Mouse (Mus musculus) skeletal muscle tissue, adult 2 months (tissue): ENCODE measurements around the gene Ccnd3.
"Not testable (repeated sequence)": the region's sequence is repeated elsewhere in the genome, so short reads cannot be mapped to it uniquely, and the experiment has no call there.

ENCODE experiments used
- DNase-seq: peaks from one replicate; pipeline ENCODE4 v3.0.0-alpha.2; 2012; ENCODE audit warnings: low read depth, low spot score

Gene Ccnd3

DNA sequence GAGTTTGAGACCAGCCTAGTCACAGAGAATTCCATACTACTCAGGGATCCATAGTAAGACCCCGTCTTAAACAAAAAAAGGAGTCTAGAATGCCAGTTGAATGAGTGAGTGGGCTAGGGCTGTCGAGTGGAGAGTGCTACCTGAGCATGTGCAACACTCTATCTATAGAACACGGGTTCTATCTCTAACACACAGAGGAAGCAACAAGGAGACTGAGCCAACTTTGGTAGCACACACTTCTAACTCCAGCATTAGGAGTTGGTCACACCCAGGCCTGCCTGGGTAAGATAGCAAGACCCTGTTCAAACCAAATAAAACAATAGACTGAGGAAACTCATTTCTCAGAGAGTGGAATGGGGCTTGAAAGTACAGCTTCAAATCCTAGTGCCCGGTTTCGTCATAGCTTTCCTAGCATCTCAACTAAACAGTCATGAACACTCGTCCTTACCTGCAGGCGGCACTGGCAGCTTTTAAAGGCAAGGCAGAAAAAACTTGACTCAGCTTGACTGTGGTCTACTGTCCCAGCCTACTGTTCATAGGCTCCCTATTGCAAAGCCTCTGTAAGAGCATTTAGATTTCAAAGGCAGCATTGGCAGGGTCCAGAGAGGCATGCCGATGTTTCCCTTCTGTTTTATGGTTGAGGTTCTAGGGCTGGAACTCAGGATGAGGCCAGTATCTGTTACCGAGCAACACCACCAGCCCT is 112.9 kb downstream of the Ccnd3 start:
- DNase-seq: no peak

DNA sequence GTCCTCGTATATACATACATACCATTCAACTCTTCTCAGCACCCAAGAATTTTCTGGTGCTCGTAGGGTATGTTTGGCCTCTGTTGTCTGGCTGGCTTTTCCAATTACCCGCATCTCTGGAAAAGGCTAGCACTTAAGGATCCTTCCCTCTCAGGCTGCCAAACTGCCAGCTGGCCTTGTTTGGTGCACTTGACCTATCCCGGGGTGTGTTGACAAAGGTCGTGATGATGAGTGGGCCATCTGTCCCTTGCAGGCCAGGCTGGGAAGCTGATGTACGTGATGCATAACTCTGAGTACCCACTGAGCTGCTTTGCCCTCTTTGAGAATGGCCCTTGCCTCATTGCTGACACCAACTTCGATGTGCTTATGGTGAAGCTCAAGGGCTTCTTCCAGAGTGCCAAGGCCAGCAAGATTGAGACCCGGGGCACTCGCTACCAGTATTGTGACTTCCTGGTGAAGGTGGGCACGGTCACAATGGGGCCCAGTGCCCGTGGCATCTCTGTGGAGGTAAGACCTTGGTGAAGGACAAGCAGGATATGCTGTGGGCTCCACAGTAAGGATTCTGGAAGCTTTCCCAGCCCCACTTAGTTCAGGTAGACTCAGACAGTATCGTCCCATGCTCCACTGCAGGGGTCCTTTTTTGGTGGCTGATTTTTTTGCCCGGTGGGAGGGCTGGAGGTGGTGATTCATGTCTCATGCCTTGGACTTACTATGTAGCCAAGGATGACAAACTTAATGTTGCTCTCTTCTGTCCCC is 113.9 kb downstream of the Ccnd3 start:
- no peak for DNase-seq

DNA sequence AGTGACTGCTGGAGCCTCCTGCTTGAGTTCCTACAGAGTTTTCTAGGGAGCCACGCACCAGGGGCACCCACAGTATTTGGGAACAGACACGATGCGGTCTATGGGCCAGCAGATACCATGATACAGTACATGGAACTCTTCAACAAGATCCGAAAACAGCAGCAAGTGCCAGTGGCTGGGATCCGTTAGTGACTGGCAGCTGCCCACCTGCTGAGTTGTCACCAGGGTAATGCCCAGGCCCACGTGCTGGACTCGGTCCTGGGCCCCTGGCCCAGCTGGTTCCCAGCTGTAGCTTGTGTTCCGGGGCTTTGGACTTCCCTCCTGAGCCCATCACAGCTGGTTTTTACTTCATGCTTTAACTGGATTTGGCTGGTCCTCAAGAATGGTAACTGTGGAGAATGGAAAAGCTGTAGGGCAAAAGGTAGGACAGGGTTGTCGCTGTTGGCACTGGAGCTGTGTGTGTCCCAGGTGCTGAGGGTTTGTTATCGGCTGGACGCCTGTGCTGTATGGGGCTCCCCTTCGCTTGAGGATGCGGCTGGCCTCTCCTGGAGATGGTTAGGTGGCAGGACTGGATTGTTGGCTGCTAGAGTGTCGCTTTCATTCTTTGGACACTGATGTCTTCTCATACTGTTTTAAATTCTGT is 118.2 kb downstream of the Ccnd3 start:
- peak; percentile 24 for DNase-seq

DNA sequence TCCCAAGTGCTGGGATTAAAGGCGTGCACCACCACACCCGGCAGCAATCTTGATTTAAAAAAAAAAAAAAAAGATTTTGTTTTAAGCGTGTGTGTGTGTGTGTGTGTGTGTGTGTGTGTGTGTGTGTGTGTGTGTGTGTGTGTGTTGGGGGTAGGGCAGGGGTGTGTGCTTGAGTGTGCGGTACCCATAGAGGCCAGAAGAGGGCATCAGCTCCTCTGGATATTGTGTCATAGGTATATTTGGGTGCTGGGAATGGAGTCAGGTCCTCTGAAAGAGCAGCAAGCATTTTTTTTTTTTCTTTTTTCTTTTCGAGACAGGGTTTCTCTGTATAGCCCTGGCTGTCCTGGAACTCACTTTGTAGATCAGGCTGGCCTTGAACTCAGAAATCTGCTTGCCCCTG is 119.7 kb downstream of the Ccnd3 start:
- DNase-seq: not testable (repeated sequence)

DNA sequence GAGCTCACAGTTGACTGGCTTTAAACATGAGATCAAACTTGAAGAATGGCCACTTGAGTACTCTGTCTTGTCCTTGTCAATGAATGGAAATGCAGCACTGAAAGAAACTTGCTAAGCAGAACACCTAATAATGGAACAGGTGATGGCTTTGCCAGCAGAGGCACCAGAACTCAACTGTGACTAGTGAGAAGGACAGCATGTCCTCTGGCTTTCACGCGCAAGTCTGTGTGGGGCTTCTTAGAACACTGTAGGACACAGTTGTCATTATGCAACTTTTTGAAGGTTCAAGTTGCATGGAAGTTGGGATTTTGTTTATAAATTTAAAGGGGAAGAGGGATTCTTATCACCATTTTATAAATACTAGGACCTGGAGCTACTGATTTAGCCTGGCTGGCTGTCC is 120.2 kb downstream of the Ccnd3 start:
- DNase-seq: peak; percentile 51

DNA sequence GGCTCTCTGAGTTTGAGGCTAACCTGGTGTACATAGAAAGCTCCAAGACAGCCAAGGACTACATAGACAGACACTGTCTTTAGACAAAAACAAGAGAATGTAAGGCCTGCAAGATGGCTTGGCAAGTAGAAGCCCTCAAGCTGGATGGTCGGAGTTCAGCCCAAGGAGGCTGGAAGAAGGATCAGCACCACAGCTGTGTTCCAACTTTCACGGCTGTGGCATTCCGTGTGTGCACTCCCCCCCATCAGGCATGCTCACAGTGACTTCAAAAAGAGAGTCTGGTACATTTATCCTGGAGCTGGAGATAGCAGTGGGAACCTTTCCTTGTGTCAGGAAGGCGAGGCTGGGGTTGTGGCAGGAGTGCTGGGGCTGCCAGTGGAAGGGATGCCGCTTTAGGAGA is 121.2 kb downstream of the Ccnd3 start:
- no peak for DNase-seq

DNA sequence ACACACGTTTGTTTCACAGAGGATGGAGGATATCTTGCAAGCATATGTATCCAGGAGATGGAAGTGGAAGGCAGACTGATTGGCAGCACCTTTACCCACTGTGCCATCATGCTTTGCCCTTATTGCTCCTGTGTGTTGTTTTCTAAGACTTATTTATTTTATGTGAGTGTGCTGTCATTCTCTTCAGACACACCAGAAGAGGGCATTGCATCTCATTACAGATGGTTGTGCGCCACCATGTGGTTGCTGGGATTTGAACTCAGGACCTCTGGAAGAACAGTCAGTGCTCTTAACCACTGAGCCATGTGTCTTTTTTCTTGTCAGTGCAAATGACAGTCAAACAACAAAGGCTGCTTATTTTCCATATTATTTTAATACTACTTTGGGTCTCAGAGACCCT is 122.9 kb downstream of the Ccnd3 start:
- DNase-seq: no peak

DNA sequence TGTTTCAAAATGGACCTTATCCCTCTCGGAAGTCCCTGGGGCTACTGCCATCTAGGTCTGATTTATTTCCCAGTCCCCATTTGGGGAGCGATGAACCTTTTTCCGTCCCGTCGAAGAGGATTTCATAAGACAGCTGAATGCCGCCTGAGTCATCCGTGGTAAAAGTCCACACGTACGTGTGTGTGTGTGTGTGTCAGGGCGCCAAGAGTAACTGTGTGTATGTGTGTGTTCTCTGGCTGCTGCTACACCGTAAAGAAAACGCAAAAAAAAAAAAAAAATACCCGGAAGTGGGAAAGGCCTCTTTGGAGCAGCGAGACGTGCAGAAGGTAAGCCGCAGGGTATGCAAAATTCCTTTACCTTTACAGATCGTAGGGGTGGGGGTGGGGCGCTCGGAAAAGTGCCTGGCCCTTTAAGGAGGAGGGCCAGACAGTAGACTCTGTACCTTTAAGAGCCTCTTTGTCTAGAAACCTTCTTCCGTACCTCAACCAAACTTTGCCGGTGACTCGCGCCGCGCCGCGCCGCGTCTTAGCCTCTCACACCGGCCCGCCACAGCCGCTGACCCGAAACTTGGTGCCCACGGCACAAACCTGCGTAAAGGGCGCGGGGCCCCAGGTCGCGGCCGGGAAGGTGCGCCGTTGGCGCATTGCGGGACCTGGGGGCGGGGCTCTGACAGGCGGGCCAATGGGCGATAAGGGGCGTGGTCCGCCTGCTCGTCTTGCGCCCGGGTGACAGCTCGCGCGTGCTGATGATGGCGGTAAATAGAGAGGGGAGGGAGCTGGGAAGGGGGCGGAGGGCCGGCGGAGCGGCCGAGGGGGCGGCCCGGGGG is 124.2 kb downstream of the Ccnd3 start:
- peak; percentile 88 for DNase-seq

DNA sequence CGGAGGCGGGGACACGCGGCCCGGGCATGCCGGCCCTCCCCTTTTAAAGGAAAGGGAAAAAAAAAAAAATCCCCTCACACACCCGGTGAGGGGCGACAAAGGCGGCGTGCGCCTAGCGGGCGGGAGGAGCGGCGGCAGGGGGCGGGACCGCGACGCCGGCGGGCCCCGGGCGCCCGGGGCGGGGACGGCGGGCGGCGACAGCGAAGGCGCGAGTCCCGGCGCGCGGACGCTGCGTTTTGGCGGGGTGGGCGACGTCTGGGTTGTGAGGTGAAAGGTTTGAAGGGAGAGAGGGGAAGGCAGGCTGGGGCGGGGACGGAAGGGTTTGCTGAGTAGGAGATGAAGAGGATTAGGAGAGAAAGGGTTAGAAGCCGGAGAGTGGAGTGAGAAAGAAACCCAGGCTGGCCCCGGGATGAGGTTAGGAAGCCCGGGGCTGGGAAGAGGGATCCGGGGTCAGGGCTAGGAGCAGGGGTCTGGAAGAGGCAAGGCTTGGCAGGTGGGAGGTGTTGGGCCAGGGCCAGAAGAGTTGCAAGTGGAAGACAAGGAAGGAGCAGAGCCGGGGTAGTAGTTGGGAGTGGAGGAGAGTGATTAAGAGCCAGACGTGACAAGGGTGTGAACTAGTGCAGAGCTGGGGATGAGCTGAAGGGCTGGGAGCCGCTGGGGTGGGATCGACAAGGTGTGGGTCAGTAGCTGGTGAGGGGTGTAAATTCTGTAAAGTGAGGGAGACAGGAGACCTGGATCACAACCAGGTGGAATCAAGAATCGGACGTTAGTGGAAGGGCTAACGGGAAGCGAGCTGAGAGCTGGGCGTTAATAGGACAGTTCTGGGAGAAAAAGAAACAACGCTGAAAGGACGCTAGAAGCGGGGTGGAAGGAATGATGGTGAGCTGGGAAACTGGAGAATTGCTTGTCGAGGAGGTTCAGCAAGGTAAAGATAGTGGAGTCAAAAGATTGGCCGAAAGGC is 125.1 kb downstream of the Ccnd3 start:
- DNase-seq: peak; percentile 31

DNA sequence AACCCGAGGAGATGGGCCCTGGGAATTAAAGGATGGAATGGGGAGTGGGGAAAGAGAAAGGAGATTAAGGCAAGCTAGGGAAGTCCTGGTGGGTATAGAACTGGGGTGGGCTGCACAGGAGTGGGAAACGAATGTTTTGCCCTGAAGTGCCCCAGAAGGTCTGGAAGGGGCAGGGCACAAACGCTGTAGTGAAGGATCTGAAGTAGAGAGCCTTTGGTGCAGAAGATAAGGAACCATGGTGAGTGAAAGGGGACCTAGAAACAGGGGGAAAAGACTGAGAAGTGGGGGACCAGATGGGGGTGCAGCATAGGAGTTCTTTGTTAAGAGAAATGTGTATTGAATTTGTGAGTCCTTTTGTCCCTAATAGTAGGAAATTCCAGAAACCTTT is 125.8 kb downstream of the Ccnd3 start, which contains the start of gene Usp49:
Gene Usp49 (plus strand): TSS at position 13 of the 388 bp plus-strand sequence.
- DNase-seq: no peak

DNA sequence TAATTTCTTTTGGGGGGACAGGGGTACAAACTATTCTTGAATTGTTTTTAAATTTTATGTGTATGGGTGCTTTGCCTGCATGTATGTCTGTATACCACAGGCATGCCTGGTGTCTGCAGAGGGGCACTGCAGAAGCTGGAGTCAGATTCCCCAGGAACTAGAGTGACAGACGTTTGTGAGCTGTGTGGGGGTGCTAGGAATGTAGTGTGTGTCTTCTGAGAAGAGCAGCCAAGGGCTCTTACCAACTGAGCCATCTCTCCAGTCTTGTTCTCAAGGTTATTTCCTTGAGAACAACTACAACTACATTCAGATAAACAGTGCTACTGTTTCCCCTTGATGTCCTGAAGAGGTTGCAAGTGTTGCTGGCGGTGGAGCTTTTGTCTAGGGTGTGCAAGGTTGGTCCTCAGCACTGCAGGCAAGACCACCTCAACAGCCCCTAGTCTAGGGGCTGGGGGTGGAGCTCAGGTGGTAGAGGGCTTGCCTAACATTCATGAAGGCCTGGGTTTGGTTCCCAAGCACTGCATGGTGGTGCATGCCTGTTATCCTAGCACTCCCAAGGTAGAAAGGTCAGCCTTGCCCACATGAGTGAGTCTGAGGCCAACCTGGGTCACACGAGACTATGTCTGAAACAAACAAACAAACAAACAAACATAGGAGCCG is 127.5 kb downstream of the Ccnd3 start:
- DNase-seq: no peak

DNA sequence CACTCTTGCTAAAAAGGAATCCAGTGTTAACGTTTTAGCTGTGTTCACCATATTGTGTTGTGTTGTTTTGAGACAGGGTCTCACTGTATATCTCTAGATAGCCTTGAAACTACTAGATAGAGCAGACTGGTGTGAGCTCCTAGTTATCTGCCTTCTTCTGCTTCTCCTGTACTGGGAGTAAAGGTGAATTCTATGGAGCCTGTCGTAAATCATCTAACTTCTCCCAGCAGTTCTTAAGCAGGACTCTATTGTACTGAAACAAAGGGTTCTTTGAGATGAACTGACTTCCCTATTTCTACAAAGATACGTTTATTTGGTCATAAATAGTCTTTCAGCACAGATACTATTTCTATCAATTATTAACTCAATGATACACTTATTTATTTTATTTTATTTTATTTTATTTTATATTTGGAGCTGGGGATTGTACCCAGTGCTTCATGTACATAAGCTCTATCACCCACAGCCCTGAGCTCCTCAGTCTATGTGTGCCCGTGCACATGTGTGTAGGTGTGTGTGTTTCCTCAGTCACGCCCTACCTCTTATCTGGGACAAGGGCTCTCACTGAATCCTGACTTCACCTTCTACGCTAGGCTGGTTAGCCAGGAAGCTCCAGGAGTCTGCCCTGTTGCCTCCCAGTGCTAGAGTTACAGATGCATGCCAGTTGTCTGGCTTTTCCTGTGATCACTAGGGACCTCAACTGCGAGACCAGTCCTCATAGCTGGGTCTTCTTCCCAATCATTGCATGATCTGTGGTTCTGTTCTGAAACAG is 129.3 kb downstream of the Ccnd3 start:
- no peak for DNase-seq

DNA sequence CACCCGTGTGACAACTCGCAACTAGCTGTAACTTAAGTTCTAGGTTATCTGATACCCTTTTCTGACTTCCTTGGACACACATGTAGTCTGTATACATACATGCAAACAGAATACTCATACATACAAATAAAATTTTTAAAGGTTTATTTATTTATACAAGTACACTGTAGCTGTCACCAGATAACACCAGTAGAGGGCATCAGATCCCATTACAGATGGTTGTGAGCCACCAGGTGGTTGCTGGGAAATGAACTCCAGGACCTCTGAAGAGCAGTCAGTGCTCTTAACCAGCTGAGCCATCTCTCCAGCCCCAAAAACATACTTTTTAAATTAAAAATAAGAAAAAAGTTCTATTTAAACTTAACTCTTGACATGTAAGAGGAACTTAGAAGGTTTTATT is 138.1 kb downstream of the Ccnd3 start:
- DNase-seq: no peak

DNA sequence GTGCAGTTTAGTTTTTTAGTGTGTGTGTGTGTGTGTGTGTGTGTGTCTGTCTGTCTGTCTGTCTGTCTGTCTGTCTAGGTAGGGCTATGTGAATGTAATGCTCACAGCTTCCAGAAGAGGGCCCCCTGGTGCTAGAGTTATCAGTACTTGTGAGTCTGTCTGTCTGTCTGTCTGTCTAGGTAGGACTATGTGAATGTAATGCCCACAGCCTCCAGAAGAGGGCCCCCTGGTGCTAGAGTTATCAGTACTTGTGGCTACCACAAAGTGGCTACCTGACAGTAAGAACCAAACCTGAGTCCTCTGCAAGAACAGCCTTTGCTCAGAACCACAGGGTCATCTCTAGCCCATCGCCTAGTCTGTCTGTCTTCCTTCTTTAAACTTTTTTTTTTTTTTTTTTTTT is 141.8 kb downstream of the Ccnd3 start:
- peak; percentile 71 for DNase-seq

DNA sequence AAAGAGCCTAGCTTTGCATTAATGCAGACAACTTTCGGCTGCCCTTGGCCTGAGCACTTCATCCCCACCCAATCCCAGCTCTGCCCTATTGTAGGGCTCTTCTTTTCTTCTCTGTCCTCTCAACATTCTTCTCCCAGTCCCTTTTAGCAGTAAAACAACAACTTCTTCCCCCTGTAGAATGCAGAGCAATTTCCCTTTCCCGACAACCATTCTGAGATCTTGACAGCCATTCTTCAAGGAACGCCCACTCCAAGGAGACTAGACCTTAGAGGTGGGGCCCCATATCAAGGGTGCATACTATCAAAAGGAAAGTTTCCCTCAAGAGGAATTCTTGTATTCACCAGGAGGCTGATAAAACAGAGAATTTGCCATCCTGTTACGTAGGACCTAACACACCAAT is 144.1 kb downstream of the Ccnd3 start:
- DNase-seq: no peak
